Mouse (Mus musculus) heart, adult 18-20 months (tissue): ENCODE measurements at regions not wholly inside any gene's neighbourhood (a gene's known extent, or its start where the extent isn't known, plus 50 kb on each side); places are given as distances from the start of the nearest gene placed in this dataset.
A peak's percentile ranks its signal among the peaks of the same experiment; 100 is the strongest.

Source experiments
- DNase-seq, 2 experiments: peaks; one replicate each; pipeline ENCODE4 v3.0.0; 2021 to 2022; ENCODE audit warnings: mixed read lengths in 1 of 2

- DNase-seq: no peak
These were observed 218.5 kb upstream of the Gbe1 start for GRCm38 (mm10) chr16:70095221-70095620.

- peak; percentile 1 to 8 for DNase-seq
These were observed 209.9 kb upstream of the Gbe1 start for GRCm38 (mm10) chr16:70103791-70104378.

GRCm38 (mm10) chr16:70141466-70141865, 172.3 kb upstream of the Gbe1 start:
- no peak for DNase-seq

GRCm38 (mm10) chr16:70147673-70148359, 165.9 kb upstream of the Gbe1 start:
- no peak for DNase-seq

- no peak for DNase-seq
These were observed 159.2 kb upstream of the Gbe1 start for GRCm38 (mm10) chr16:70154587-70154986.

GRCm38 (mm10) chr16:70160539-70160938, 153.2 kb upstream of the Gbe1 start:
- DNase-seq: no peak

- DNase-seq: no peak
These were observed 138.6 kb upstream of the Gbe1 start for GRCm38 (mm10) chr16:70175140-70175539.

GRCm38 (mm10) chr16:70178975-70179374, 134.8 kb upstream of the Gbe1 start:
- no peak for DNase-seq

GRCm38 (mm10) chr16:70213861-70214597, 99.7 kb upstream of the Gbe1 start:
- DNase-seq: no peak

- no peak for DNase-seq
These were observed 98.9 kb upstream of the Gbe1 start for GRCm38 (mm10) chr16:70214800-70215199.

GRCm38 (mm10) chr16:70227601-70228226, 86.0 kb upstream of the Gbe1 start:
- DNase-seq: no peak

- no peak for DNase-seq
These were observed 81.0 kb upstream of the Gbe1 start for GRCm38 (mm10) chr16:70232706-70233105.

- no peak for DNase-seq
These were observed 78.6 kb upstream of the Gbe1 start for GRCm38 (mm10) chr16:70235189-70235588.

GRCm38 (mm10) chr16:70239432-70239941, 74.3 kb upstream of the Gbe1 start:
- no peak for DNase-seq

- DNase-seq: no peak
These were observed 69.5 kb upstream of the Gbe1 start for GRCm38 (mm10) chr16:70244205-70244756.

- DNase-seq: no peak
These were observed 68.8 kb upstream of the Gbe1 start for GRCm38 (mm10) chr16:70244963-70245362.

GRCm38 (mm10) chr16:70259364-70259763, 54.4 kb upstream of the Gbe1 start:
- DNase-seq: no peak

GRCm38 (mm10) chr16:70260151-70260550, 53.6 kb upstream of the Gbe1 start:
- no peak for DNase-seq
